Mouse (Mus musculus) neural tube, embryonic 11.5 days (tissue): ENCODE measurements around the gene Baz1b. TPM values are rescaled to one million over a fixed set of nuclear protein-coding genes. Genes with fewer than 3 reads are reported as not detected.

ENCODE experiments used
- ATAC-seq: fragments of 200-750 bp; cut with Nextera tagmentation; 2 replicates; pipeline ENCODE4 v1.8.0; 2017; ENCODE audit warnings: moderate number of reproducible peaks, mild to moderate bottlenecking, moderate TSS enrichment, moderate library complexity; ENCODE audit not compliant: insufficient read depth, low FRiP score, low TSS enrichment
- DNase-seq: peaks from one replicate; pipeline ENCODE4 v3.0.0-alpha.2; 2015; ENCODE audit warnings: low spot score
- H3K27ac ChIP-seq: fragments of 300-500 bp; sonication (generic); 2 replicates; pipeline ENCODE4 v1.5.1; 2014; ENCODE audit warnings: low read depth, mild to moderate bottlenecking, low read length
- H3K27me3 ChIP-seq: fragments of 300-500 bp; sonication (generic); 2 replicates; pipeline ENCODE4 v1.6.1; 2014; ENCODE audit warnings: mild to moderate bottlenecking, low read length, mixed read lengths; ENCODE audit not compliant: control insufficient read depth, insufficient read depth
- H3K36me3 ChIP-seq: fragments of 300-500 bp; sonication (generic); 2 replicates; pipeline ENCODE4 v1.6.1; 2014; ENCODE audit warnings: mild to moderate bottlenecking, low read length, moderate library complexity, mixed read lengths; ENCODE audit not compliant: control insufficient read depth, insufficient read depth
- H3K4me1 ChIP-seq: fragments of 300-500 bp; sonication (generic); 2 replicates; pipeline ENCODE4 v1.6.1; 2014; ENCODE audit warnings: low read length, mixed read lengths; ENCODE audit not compliant: control insufficient read depth, insufficient read depth
- H3K4me2 ChIP-seq: fragments of 300-500 bp; sonication (generic); 2 replicates; pipeline ENCODE4 v1.6.1; 2014; ENCODE audit warnings: low read depth, mild to moderate bottlenecking, moderate library complexity
- H3K4me3 ChIP-seq: fragments of 300-500 bp; sonication (generic); 2 replicates; pipeline ENCODE4 v1.5.1; 2014; ENCODE audit warnings: low read depth, low read length
- H3K9ac ChIP-seq: fragments of 300-500 bp; sonication (generic); 2 replicates; pipeline ENCODE4 v1.6.1; 2014; ENCODE audit warnings: mild to moderate bottlenecking, low read length
- H3K9me3 ChIP-seq: fragments of 300-500 bp; sonication (generic); 2 replicates; pipeline ENCODE4 v1.6.1; 2016; ENCODE audit warnings: low read length; ENCODE audit not compliant: control insufficient read depth
- WGBS: fragments of 180-500 bp; shearing (Covaris S2); extraction: QIAGEN DNeasy Blood & Tissue Kit; methylation state at CpG from one replicate; pipeline ENCODE4 v1.1.7; 2014; 5-methylcytosine and 5-hydroxymethylcytosine counted together
- polyA plus RNA-seq: library from polyadenylated mRNA; unstranded; fragments of >200 nt; fragmentation: Nextera tagmentation; extraction: Ambion mirVana; gene quantifications from 2 replicates; pipeline ENCODE4 v1.2.1, GENCODE M21; 2014

The Baz1b gene
- polyA plus RNA-seq, result 60.3 and 66.3 TPM in 2 replicates

- WGBS, result under 1% methylated on average over 51 of the region's 57 CpGs
- peak; percentile 99 for DNase-seq
- peaks cover 3% of the 10 kb centered on the region for H3K36me3 ChIP-seq
- H3K9me3 ChIP-seq, result no peaks in the 10 kb centered on the region
- H3K27me3 ChIP-seq, result no peaks in the 10 kb centered on the region
- peak within 1 kb of the TSS; percentile 99 for H3K9ac ChIP-seq
- H3K4me3 ChIP-seq, result peak within 1 kb of the TSS; percentile 98
- peaks cover 17% of the 10 kb centered on the region for H3K4me1 ChIP-seq
- H3K4me2 ChIP-seq, result peak within 1 kb of the TSS; percentile 79
- ATAC-seq, result peak; percentile 96
- peak within 1 kb of the TSS; percentile 97 for H3K27ac ChIP-seq
Measured at GRCm38 (mm10) chr5:135186621-135187348, at the start of gene Baz1b. Baz1b (plus strand) TSS chr5:135187264.

- Histone ChIP-seq H3K4me2 (no peak overlapping the region), H3K27me3 (no peaks in the 10 kb centered on the region), H3K4me3 (no peak overlapping the region), H3K9ac (no peak overlapping the region), H3K4me1 (no peaks in the 10 kb centered on the region), H3K27ac (no peak overlapping the region), H3K9me3 (no peaks in the 10 kb centered on the region), H3K36me3 (no peaks in the 10 kb centered on the region)
- no peak for ATAC-seq
- DNase-seq, result no peak
- 57% methylated on average over 2 of the region's 2 CpGs for WGBS
Measured at GRCm38 (mm10) chr5:135139881-135140280, 47.2 kb upstream of the Baz1b start.

GRCm38 (mm10) chr5:135144469-135144868 lies 42.6 kb upstream of the Baz1b start:
- ATAC-seq (no peak), DNase-seq (no peak)
- Histone ChIP-seq H3K27ac (no peak overlapping the region), H3K9me3 (no peaks in the 10 kb centered on the region), H3K9ac (no peak overlapping the region), H3K36me3 (no peaks in the 10 kb centered on the region), H3K27me3 (no peaks in the 10 kb centered on the region), H3K4me3 (no peak overlapping the region), H3K4me1 (no peaks in the 10 kb centered on the region), H3K4me2 (no peak overlapping the region)
- 66% methylated on average over 4 of the region's 4 CpGs for WGBS

GRCm38 (mm10) chr5:135145532-135145931 lies 41.5 kb upstream of the Baz1b start:
- no peak for ATAC-seq
- H3K9me3 ChIP-seq, result no peaks in the 10 kb centered on the region
- H3K36me3 ChIP-seq, result no peaks in the 10 kb centered on the region
- H3K4me1 ChIP-seq, result no peaks in the 10 kb centered on the region
- no peaks in the 10 kb centered on the region for H3K27me3 ChIP-seq
- no peak overlapping the region for H3K27ac ChIP-seq
- H3K4me3 ChIP-seq, result no peak overlapping the region
- no peak overlapping the region for H3K4me2 ChIP-seq
- 77% methylated on average over 3 of the region's 3 CpGs for WGBS
- no peak overlapping the region for H3K9ac ChIP-seq
- no peak for DNase-seq

- no peak for DNase-seq
- Histone ChIP-seq H3K4me1 (no peaks in the 10 kb centered on the region), H3K27ac (no peak overlapping the region), H3K4me2 (no peak overlapping the region), H3K27me3 (no peaks in the 10 kb centered on the region), H3K4me3 (no peak overlapping the region), H3K36me3 (no peaks in the 10 kb centered on the region), H3K9ac (no peak overlapping the region), H3K9me3 (no peaks in the 10 kb centered on the region)
- ATAC-seq, result no peak
Measured at GRCm38 (mm10) chr5:135145955-135146354, 41.1 kb upstream of the Baz1b start.

GRCm38 (mm10) chr5:135148715-135149052 lies 38.4 kb upstream of the Baz1b start:
- Histone ChIP-seq H3K4me2 (peak overlapping the region; percentile 90), H3K4me3 (peak overlapping the region; percentile 77), H3K27ac (peak overlapping the region; percentile 45; the same call in 1 of the 2 replicates), H3K4me1 (no peaks in the 10 kb centered on the region), H3K9me3 (no peaks in the 10 kb centered on the region), H3K27me3 (no peaks in the 10 kb centered on the region), H3K36me3 (no peaks in the 10 kb centered on the region), H3K9ac (peak overlapping the region; percentile 49)
- ATAC-seq (no peak; the same call in 1 of the 2 replicates), DNase-seq (no peak)
- WGBS, result 0% methylated on average over 13 of the region's 13 CpGs

GRCm38 (mm10) chr5:135149053-135149819 lies 37.8 kb upstream of the Baz1b start, which contains the start of gene Tbl2:
Tbl2 (plus strand) TSS chr5:135149657.
- ATAC-seq (peak; percentile 99), DNase-seq (peak; percentile 99)
- peaks cover 2% of the 10 kb centered on the region for H3K36me3 ChIP-seq
- under 1% methylated on average over 63 of the region's 63 CpGs for WGBS
- peak within 1 kb of the TSS; percentile 77 for H3K4me3 ChIP-seq
- no peaks in the 10 kb centered on the region for H3K4me1 ChIP-seq
- H3K9ac ChIP-seq, result peak within 1 kb of the TSS; percentile 78
- peak within 1 kb of the TSS; percentile 90 for H3K4me2 ChIP-seq
- H3K27me3 ChIP-seq, result no peaks in the 10 kb centered on the region
- peak within 1 kb of the TSS; percentile 75 for H3K27ac ChIP-seq
- no peaks in the 10 kb centered on the region for H3K9me3 ChIP-seq

GRCm38 (mm10) chr5:135149820-135150178 lies 37.3 kb upstream of the Baz1b start:
- 0% methylated on average over 23 of the region's 23 CpGs for WGBS
- Histone ChIP-seq H3K27me3 (no peaks in the 10 kb centered on the region), H3K9me3 (no peaks in the 10 kb centered on the region), H3K4me3 (peak overlapping the region; percentile 77), H3K4me2 (peak overlapping the region; percentile 90), H3K27ac (peak overlapping the region; percentile 75), H3K9ac (peak overlapping the region; percentile 78), H3K4me1 (no peaks in the 10 kb centered on the region), H3K36me3 (peaks cover 5% of the 10 kb centered on the region)
- ATAC-seq (no peak), DNase-seq (no peak)
